Mouse (Mus musculus) midbrain, embryonic 16.5 days (tissue): ENCODE data around the gene Phkb. TPM values are rescaled to one million over a fixed set of nuclear protein-coding genes. Genes with fewer than 3 reads are reported as not detected.

Experiments
- ATAC-seq: fragments of 200-750 bp; cut with Nextera tagmentation; 2 replicates; pipeline ENCODE4 v1.8.0; 2017; ENCODE audit warnings: moderate TSS enrichment
- H3K27ac ChIP-seq: fragments of 300-500 bp; sonication (generic); 2 replicates; pipeline ENCODE4 v1.5.1; 2014; ENCODE audit warnings: mild to moderate bottlenecking, low read length, mixed read lengths
- H3K27me3 ChIP-seq: fragments of 300-500 bp; sonication (generic); 2 replicates; pipeline ENCODE4 v1.6.1; 2014; ENCODE audit warnings: low read depth, low read length, mixed read lengths; ENCODE audit not compliant: control insufficient read depth, insufficient read depth
- H3K36me3 ChIP-seq: fragments of 300-500 bp; sonication (generic); 2 replicates; pipeline ENCODE4 v1.6.1; 2014; ENCODE audit warnings: mild to moderate bottlenecking, low read length, moderate library complexity, mixed read lengths; ENCODE audit not compliant: control insufficient read depth, insufficient read depth
- H3K4me1 ChIP-seq: fragments of 300-500 bp; sonication (generic); 2 replicates; pipeline ENCODE4 v1.6.1; 2014; ENCODE audit warnings: mild to moderate bottlenecking, low read length, mixed read lengths; ENCODE audit not compliant: control insufficient read depth, insufficient read depth
- H3K4me2 ChIP-seq: fragments of 300-500 bp; sonication (generic); 2 replicates; pipeline ENCODE4 v1.6.1; 2014; ENCODE audit warnings: mild to moderate bottlenecking, low read length, mixed read lengths
- H3K4me3 ChIP-seq: fragments of 300-500 bp; sonication (generic); 2 replicates; pipeline ENCODE4 v1.5.1; 2014; ENCODE audit warnings: low read depth, mild to moderate bottlenecking, low read length, moderate library complexity, mixed read lengths
- H3K9ac ChIP-seq: fragments of 300-500 bp; sonication (generic); 2 replicates; pipeline ENCODE4 v1.6.1; 2014; ENCODE audit warnings: low read depth, low read length, mixed read lengths
- H3K9me3 ChIP-seq: fragments of 300-500 bp; sonication (generic); replicated peaks from 2 replicates; pipeline ENCODE4 v1.6.1; 2014; ENCODE audit warnings: mild to moderate bottlenecking, low read length, mixed read lengths; ENCODE audit not compliant: control insufficient read depth, poor library complexity, severe bottlenecking
- WGBS: fragments of 180-500 bp; shearing (Covaris S2); extraction: QIAGEN DNeasy Blood & Tissue Kit; methylation state at CpG from one replicate; pipeline ENCODE4 v1.1.7; 2014; 5-methylcytosine and 5-hydroxymethylcytosine counted together
- polyA plus RNA-seq: library from polyadenylated mRNA; unstranded; fragments of >200 nt; fragmentation: Nextera tagmentation; extraction: Ambion mirVana; gene quantifications from 2 replicates; pipeline ENCODE4 v1.2.1, GENCODE M21; 2015

Gene Phkb
- polyA plus RNA-seq, 1 experiment from 2014 or later: 32.6 TPM

- no peak for ATAC-seq
- 89% methylated on average over 1 of the region's 1 CpGs for WGBS
- no peak overlapping the region for H3K9ac ChIP-seq
- no peak overlapping the region for H3K4me3 ChIP-seq
- H3K36me3 ChIP-seq: no peaks in the 10 kb centered on the region
- H3K27ac ChIP-seq: no peak overlapping the region
- H3K9me3 ChIP-seq: no peaks in the 10 kb centered on the region
- H3K4me2 ChIP-seq: no peak overlapping the region
- no peaks in the 10 kb centered on the region for H3K4me1 ChIP-seq
- H3K27me3 ChIP-seq: no peaks in the 10 kb centered on the region
Observed at GRCm38 (mm10) chr8:85992911-85993310, 152.2 kb downstream of the Phkb start.

GRCm38 (mm10) chr8:85993661-85994060 is 152.9 kb downstream of the Phkb start:
- WGBS: 91% methylated on average over 1 of the region's 1 CpGs
- Histone ChIP-seq H3K9me3 (no peaks in the 10 kb centered on the region), H3K27me3 (no peaks in the 10 kb centered on the region), H3K27ac (no peak overlapping the region), H3K4me1 (no peaks in the 10 kb centered on the region), H3K4me2 (no peak overlapping the region), H3K4me3 (no peak overlapping the region), H3K36me3 (no peaks in the 10 kb centered on the region), H3K9ac (no peak overlapping the region)
- no peak for ATAC-seq

- H3K36me3 ChIP-seq: no peaks in the 10 kb centered on the region
- no peak overlapping the region for H3K9ac ChIP-seq
- no peak for ATAC-seq
- H3K4me3 ChIP-seq: no peak overlapping the region
- H3K27ac ChIP-seq: no peak overlapping the region
- H3K4me1 ChIP-seq: no peaks in the 10 kb centered on the region
- WGBS: 52% methylated on average over 1 of the region's 1 CpGs
- H3K27me3 ChIP-seq: no peaks in the 10 kb centered on the region
- no peak overlapping the region for H3K4me2 ChIP-seq
- H3K9me3 ChIP-seq: no peaks in the 10 kb centered on the region
Observed at GRCm38 (mm10) chr8:85995971-85996370, 155.2 kb downstream of the Phkb start.

GRCm38 (mm10) chr8:86006485-86006884 is 165.7 kb downstream of the Phkb start:
- H3K36me3 ChIP-seq: no peaks in the 10 kb centered on the region
- H3K9me3 ChIP-seq: peaks cover 3% of the 10 kb centered on the region; the same call in 1 of the 2 replicates
- H3K27me3 ChIP-seq: no peaks in the 10 kb centered on the region
- no peaks in the 10 kb centered on the region for H3K4me1 ChIP-seq
- no peak overlapping the region for H3K27ac ChIP-seq
- no peak for ATAC-seq
- H3K4me2 ChIP-seq: no peak overlapping the region
- H3K9ac ChIP-seq: no peak overlapping the region
- no peak overlapping the region for H3K4me3 ChIP-seq

- no peak for ATAC-seq
- H3K27me3 ChIP-seq: no peaks in the 10 kb centered on the region
- H3K4me2 ChIP-seq: no peak overlapping the region
- WGBS: 51% methylated on average over 2 of the region's 2 CpGs
- no peak overlapping the region for H3K27ac ChIP-seq
- peaks cover 2% of the 10 kb centered on the region; the same call in 1 of the 2 replicates for H3K4me1 ChIP-seq
- no peaks in the 10 kb centered on the region for H3K9me3 ChIP-seq
- H3K9ac ChIP-seq: no peak overlapping the region
- H3K36me3 ChIP-seq: no peaks in the 10 kb centered on the region
- H3K4me3 ChIP-seq: no peak overlapping the region
Observed at GRCm38 (mm10) chr8:86016806-86017205, 176.0 kb downstream of the Phkb start.

GRCm38 (mm10) chr8:86028646-86029312 is 188.0 kb downstream of the Phkb start:
- WGBS: 86% methylated on average over 6 of the region's 6 CpGs
- Histone ChIP-seq H3K4me3 (no peak overlapping the region), H3K36me3 (no peaks in the 10 kb centered on the region; the same call in 1 of the 2 replicates), H3K9ac (no peak overlapping the region), H3K27ac (no peak overlapping the region), H3K4me2 (no peak overlapping the region), H3K9me3 (no peaks in the 10 kb centered on the region), H3K4me1 (no peaks in the 10 kb centered on the region), H3K27me3 (no peaks in the 10 kb centered on the region)
- no peak for ATAC-seq

- no peak overlapping the region for H3K9ac ChIP-seq
- H3K9me3 ChIP-seq: no peaks in the 10 kb centered on the region
- no peaks in the 10 kb centered on the region for H3K27me3 ChIP-seq
- no peak overlapping the region for H3K4me3 ChIP-seq
- no peak for ATAC-seq
- WGBS: 91% methylated on average over 7 of the region's 7 CpGs
- H3K4me2 ChIP-seq: no peak overlapping the region
- no peaks in the 10 kb centered on the region; the same call in 1 of the 2 replicates for H3K36me3 ChIP-seq
- H3K4me1 ChIP-seq: no peaks in the 10 kb centered on the region
- no peak overlapping the region for H3K27ac ChIP-seq
Observed at GRCm38 (mm10) chr8:86029451-86029850, 188.7 kb downstream of the Phkb start.

GRCm38 (mm10) chr8:86034662-86035365 is 194.1 kb downstream of the Phkb start:
- no peak overlapping the region for H3K4me3 ChIP-seq
- no peak for ATAC-seq
- H3K27me3 ChIP-seq: no peaks in the 10 kb centered on the region
- H3K27ac ChIP-seq: no peak overlapping the region
- H3K4me1 ChIP-seq: no peaks in the 10 kb centered on the region
- 90% methylated on average over 6 of the region's 6 CpGs for WGBS
- H3K36me3 ChIP-seq: no peaks in the 10 kb centered on the region
- no peak overlapping the region for H3K9ac ChIP-seq
- no peaks in the 10 kb centered on the region for H3K9me3 ChIP-seq
- no peak overlapping the region for H3K4me2 ChIP-seq

- H3K27me3 ChIP-seq: no peaks in the 10 kb centered on the region
- H3K9ac ChIP-seq: no peak overlapping the region
- no peak for ATAC-seq
- H3K36me3 ChIP-seq: no peaks in the 10 kb centered on the region
- no peaks in the 10 kb centered on the region for H3K9me3 ChIP-seq
- H3K4me1 ChIP-seq: no peaks in the 10 kb centered on the region
- WGBS: 91% methylated on average over 4 of the region's 4 CpGs
- H3K4me2 ChIP-seq: no peak overlapping the region
- no peak overlapping the region for H3K4me3 ChIP-seq
- H3K27ac ChIP-seq: no peak overlapping the region
Observed at GRCm38 (mm10) chr8:86035371-86035770, 194.6 kb downstream of the Phkb start.
